Mouse (Mus musculus) stomach, embryonic 15.5 days (tissue): ENCODE measurements around the gene Msantd2. TPM values are rescaled to one million over a fixed set of nuclear protein-coding genes. Genes with fewer than 3 reads are reported as not detected.
A peak's percentile ranks its signal among the peaks of the same experiment; 100 is the strongest.

Experiments
- ATAC-seq: fragments of 200-750 bp; cut with Nextera tagmentation; 2 replicates; pipeline ENCODE4 v1.8.0; 2017; ENCODE audit warnings: low read depth, moderate number of reproducible peaks, moderate TSS enrichment; ENCODE audit not compliant: insufficient read depth, low FRiP score
- H3K27ac ChIP-seq: fragments of 300-500 bp; sonication (generic); 2 replicates; pipeline ENCODE4 v1.5.1; 2015; ENCODE audit warnings: mild to moderate bottlenecking, inconsistent platforms
- H3K27me3 ChIP-seq: fragments of 300-500 bp; sonication (generic); replicated peaks from 2 replicates; pipeline ENCODE4 v1.6.1; 2015; ENCODE audit warnings: inconsistent platforms
- H3K36me3 ChIP-seq: fragments of 300-500 bp; sonication (generic); 2 replicates; pipeline ENCODE4 v1.6.1; 2015; ENCODE audit warnings: inconsistent platforms
- H3K4me1 ChIP-seq: fragments of 300-500 bp; sonication (generic); 2 replicates; pipeline ENCODE4 v1.6.1; 2015; ENCODE audit warnings: inconsistent platforms
- H3K4me2 ChIP-seq: fragments of 300-500 bp; sonication (generic); 2 replicates; pipeline ENCODE4 v1.6.1; 2015; ENCODE audit warnings: mild to moderate bottlenecking, inconsistent platforms
- H3K4me3 ChIP-seq: fragments of 300-500 bp; sonication (generic); replicated peaks from 2 replicates; pipeline ENCODE4 v1.5.1; 2015; ENCODE audit warnings: inconsistent platforms
- H3K9ac ChIP-seq: fragments of 300-500 bp; sonication (generic); 2 replicates; pipeline ENCODE4 v1.6.1; 2015; ENCODE audit warnings: inconsistent platforms
- H3K9me3 ChIP-seq: fragments of 300-500 bp; sonication (generic); 2 replicates; pipeline ENCODE4 v1.6.1; 2016; ENCODE audit warnings: inconsistent platforms
- WGBS: fragments of 180-500 bp; shearing (Covaris S2); methylation state at CpG from one replicate; pipeline ENCODE4 v1.1.7; 2015; 5-methylcytosine and 5-hydroxymethylcytosine counted together
- polyA plus RNA-seq: library from polyadenylated mRNA; unstranded; fragments of >200 nt; fragmentation: Nextera tagmentation; extraction: Ambion mirVana; gene quantifications from 2 replicates; pipeline ENCODE4 v1.2.1, GENCODE M21; 2015

The Msantd2 gene
- polyA plus RNA-seq, 1 experiment from 2014 or later: 24.8 TPM

GRCm38 (mm10) chr9:37461571-37461970 is 27.5 kb upstream of the Msantd2 start:
- no peak for ATAC-seq
- Histone ChIP-seq H3K27ac (no peak overlapping the region), H3K4me2 (no peak overlapping the region), H3K4me3 (no peak overlapping the region), H3K9me3 (no peaks in the 10 kb centered on the region), H3K4me1 (peaks cover 15% of the 10 kb centered on the region; the same call in 1 of the 2 replicates), H3K27me3 (peaks cover 59% of the 10 kb centered on the region), H3K36me3 (no peaks in the 10 kb centered on the region), H3K9ac (no peak overlapping the region)
- 10% methylated on average over 3 of the region's 3 CpGs for WGBS

GRCm38 (mm10) chr9:37462764-37463163 is 26.4 kb upstream of the Msantd2 start:
- H3K4me2 ChIP-seq: no peak overlapping the region
- no peak overlapping the region for H3K9ac ChIP-seq
- peaks cover 47% of the 10 kb centered on the region for H3K27me3 ChIP-seq
- no peak for ATAC-seq
- no peaks in the 10 kb centered on the region for H3K36me3 ChIP-seq
- H3K4me1 ChIP-seq: peaks cover 13% of the 10 kb centered on the region; the same call in 1 of the 2 replicates
- WGBS: 11% methylated on average over 7 of the region's 7 CpGs
- H3K27ac ChIP-seq: no peak overlapping the region
- no peaks in the 10 kb centered on the region for H3K9me3 ChIP-seq
- no peak overlapping the region for H3K4me3 ChIP-seq

- Histone ChIP-seq H3K4me3 (no peak overlapping the region), H3K4me1 (no peaks in the 10 kb centered on the region), H3K27me3 (no peaks in the 10 kb centered on the region), H3K27ac (no peak overlapping the region), H3K9me3 (no peaks in the 10 kb centered on the region), H3K36me3 (no peaks in the 10 kb centered on the region), H3K4me2 (no peak overlapping the region), H3K9ac (no peak overlapping the region)
- WGBS: 65% methylated on average over 3 of the region's 3 CpGs
- ATAC-seq: no peak
These were observed 15.5 kb upstream of the Msantd2 start for GRCm38 (mm10) chr9:37473611-37474125.

- H3K36me3 ChIP-seq: no peaks in the 10 kb centered on the region
- H3K9me3 ChIP-seq: no peaks in the 10 kb centered on the region
- H3K4me3 ChIP-seq: no peak overlapping the region
- no peaks in the 10 kb centered on the region for H3K4me1 ChIP-seq
- ATAC-seq: no peak
- no peak overlapping the region for H3K4me2 ChIP-seq
- 80% methylated on average over 7 of the region's 7 CpGs for WGBS
- no peak overlapping the region for H3K27ac ChIP-seq
- H3K27me3 ChIP-seq: no peaks in the 10 kb centered on the region
- H3K9ac ChIP-seq: no peak overlapping the region
These were observed 14.2 kb upstream of the Msantd2 start for GRCm38 (mm10) chr9:37474923-37475322.

- H3K4me1 ChIP-seq: no peaks in the 10 kb centered on the region; the same call in 1 of the 2 replicates
- no peak overlapping the region for H3K27ac ChIP-seq
- 60% methylated on average over 5 of the region's 5 CpGs for WGBS
- ATAC-seq: no peak
- H3K36me3 ChIP-seq: no peaks in the 10 kb centered on the region
- H3K9me3 ChIP-seq: no peaks in the 10 kb centered on the region
- H3K27me3 ChIP-seq: no peaks in the 10 kb centered on the region
- no peak overlapping the region for H3K4me3 ChIP-seq
- H3K9ac ChIP-seq: no peak overlapping the region
- H3K4me2 ChIP-seq: no peak overlapping the region
These were observed 4.0 kb upstream of the Msantd2 start for GRCm38 (mm10) chr9:37485146-37485545.

DNA sequence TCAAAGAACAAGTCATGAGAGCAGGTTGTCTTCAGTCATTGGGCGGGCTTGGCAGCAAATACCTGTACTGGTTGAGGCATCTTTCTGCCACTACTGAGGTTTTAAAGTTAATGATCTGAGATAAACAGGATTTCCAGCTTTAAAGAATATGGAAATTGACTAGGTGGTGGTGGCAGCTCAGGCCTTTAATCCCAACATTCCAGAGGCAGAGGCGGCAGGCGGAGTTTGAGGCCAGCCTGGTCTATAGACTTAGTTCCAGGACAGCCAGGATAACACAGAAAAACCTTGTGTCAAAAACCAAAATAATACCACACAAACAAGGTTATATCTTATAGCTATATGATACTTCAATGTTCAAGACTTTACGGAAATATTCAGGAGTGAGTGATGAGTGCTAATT is 1.1 kb upstream of the Msantd2 start:
- no peak overlapping the region for H3K9ac ChIP-seq
- ATAC-seq: no peak

GRCm38 (mm10) chr9:37489446-37490120 is 464 bp downstream of the Msantd2 start:
- ATAC-seq: peak; percentile 56
- H3K9ac ChIP-seq: peak overlapping the region; percentile 96
- peak overlapping the region; percentile 100 for H3K27ac ChIP-seq
- peak overlapping the region; percentile 99 for H3K4me3 ChIP-seq
- peaks cover 5% of the 10 kb centered on the region; the same call in 1 of the 2 replicates for H3K4me1 ChIP-seq
- 0 out of 2 replicates have a peak, but pooled peaks cover 3% of the 10 kb centered on the region for H3K36me3 ChIP-seq
- no peaks in the 10 kb centered on the region for H3K9me3 ChIP-seq
- under 1% methylated on average over 71 of the region's 75 CpGs for WGBS
- no peaks in the 10 kb centered on the region for H3K27me3 ChIP-seq
- peak overlapping the region; percentile 81 for H3K4me2 ChIP-seq

More for the DNA sequence above, 1.1 kb upstream of the Msantd2 start:
- Histone ChIP-seq H3K36me3 (0 out of 2 replicates have a peak, but pooled peaks cover 1% of the 10 kb centered on the region), H3K4me3 (peak overlapping the region; percentile 99), H3K27me3 (no peaks in the 10 kb centered on the region), H3K4me2 (peak overlapping the region; percentile 81), H3K27ac (peak overlapping the region; percentile 100; the same call in 1 of the 2 replicates), H3K9me3 (no peaks in the 10 kb centered on the region), H3K4me1 (peaks cover 5% of the 10 kb centered on the region; the same call in 1 of the 2 replicates)
- WGBS: 45% methylated on average over 4 of the region's 4 CpGs

- Histone ChIP-seq H3K27ac (peak overlapping the region; percentile 23; the same call in 1 of the 2 replicates), H3K27me3 (no peaks in the 10 kb centered on the region), H3K4me1 (0 out of 2 replicates have a peak, but pooled peaks cover 9% of the 10 kb centered on the region), H3K9me3 (no peaks in the 10 kb centered on the region), H3K36me3 (0 out of 2 replicates have a peak, but pooled peaks cover 3% of the 10 kb centered on the region), H3K9ac (no peak overlapping the region), H3K4me2 (no peak overlapping the region), H3K4me3 (no peak overlapping the region)
- 40% methylated on average over 3 of the region's 3 CpGs for WGBS
- no peak for ATAC-seq
These were observed 6.6 kb downstream of the Msantd2 start for GRCm38 (mm10) chr9:37495761-37496160.

- H3K4me1 ChIP-seq: 0 out of 2 replicates have a peak, but pooled peaks cover 6% of the 10 kb centered on the region
- H3K9me3 ChIP-seq: no peaks in the 10 kb centered on the region
- no peaks in the 10 kb centered on the region for H3K27me3 ChIP-seq
- H3K9ac ChIP-seq: no peak overlapping the region
- no peak overlapping the region for H3K4me2 ChIP-seq
- H3K36me3 ChIP-seq: 0 out of 2 replicates have a peak, but pooled peaks cover 3% of the 10 kb centered on the region
- no peak for ATAC-seq
- peak overlapping the region; percentile 44; the same call in 1 of the 2 replicates for H3K27ac ChIP-seq
- H3K4me3 ChIP-seq: no peak overlapping the region
These were observed 7.2 kb downstream of the Msantd2 start for GRCm38 (mm10) chr9:37496325-37496724.

GRCm38 (mm10) chr9:37500201-37500600 is 11.1 kb downstream of the Msantd2 start:
- H3K4me2 ChIP-seq: no peak overlapping the region
- H3K27ac ChIP-seq: no peak overlapping the region
- ATAC-seq: no peak
- 0 out of 2 replicates have a peak, but pooled peaks cover 3% of the 10 kb centered on the region for H3K4me1 ChIP-seq
- H3K27me3 ChIP-seq: no peaks in the 10 kb centered on the region
- H3K36me3 ChIP-seq: no peaks in the 10 kb centered on the region
- WGBS: 79% methylated on average over 3 of the region's 3 CpGs
- H3K9me3 ChIP-seq: no peaks in the 10 kb centered on the region
- no peak overlapping the region for H3K9ac ChIP-seq
- H3K4me3 ChIP-seq: no peak overlapping the region

DNA sequence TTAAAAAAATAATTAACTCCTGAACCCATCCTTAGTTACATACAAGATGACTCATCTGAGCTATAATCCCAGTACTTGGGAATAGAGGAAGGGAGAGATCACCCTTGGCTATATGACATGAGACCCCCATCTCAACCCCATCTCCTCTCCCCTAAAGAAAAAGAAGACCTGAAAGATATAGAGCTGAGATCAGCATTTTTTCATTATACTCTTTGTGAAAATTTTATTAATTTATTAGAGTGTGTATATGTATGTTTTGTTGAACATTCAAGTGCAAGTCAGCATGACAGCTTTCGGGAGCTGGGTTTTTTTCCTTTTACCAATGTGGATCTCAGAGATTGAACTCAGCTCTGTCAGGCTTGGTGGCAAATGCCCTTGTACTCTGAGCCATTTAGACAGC is 12.1 kb downstream of the Msantd2 start:
- 0 out of 2 replicates have a peak, but pooled peaks cover 3% of the 10 kb centered on the region for H3K4me1 ChIP-seq
- no peaks in the 10 kb centered on the region for H3K9me3 ChIP-seq
- no peak overlapping the region for H3K4me3 ChIP-seq
- H3K36me3 ChIP-seq: no peaks in the 10 kb centered on the region
- H3K4me2 ChIP-seq: no peak overlapping the region
- no peaks in the 10 kb centered on the region for H3K27me3 ChIP-seq
- WGBS: 92% methylated on average over 1 of the region's 1 CpGs
- H3K9ac ChIP-seq: no peak overlapping the region
- H3K27ac ChIP-seq: no peak overlapping the region
- ATAC-seq: no peak

DNA sequence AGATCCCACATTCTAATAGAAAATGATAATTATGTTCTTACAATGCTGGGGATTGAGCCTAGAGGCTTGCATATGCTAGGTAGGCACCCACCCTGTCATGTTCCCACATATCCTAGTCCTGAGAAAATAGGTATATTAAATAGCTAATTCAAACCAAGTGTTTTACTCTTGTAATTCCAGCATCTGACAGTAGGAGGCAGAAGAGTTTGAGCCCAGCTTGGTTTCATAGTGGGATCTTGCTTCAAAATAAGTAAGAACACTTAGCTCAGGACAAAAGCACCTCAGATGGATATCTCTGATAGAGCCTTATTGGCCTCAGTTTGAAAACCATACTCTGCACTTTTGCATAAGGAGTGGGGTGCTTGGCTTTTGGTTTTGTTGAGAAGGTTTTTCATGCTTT is 15.2 kb downstream of the Msantd2 start:
- Histone ChIP-seq H3K4me3 (no peak overlapping the region), H3K36me3 (no peaks in the 10 kb centered on the region), H3K27me3 (no peaks in the 10 kb centered on the region), H3K9ac (no peak overlapping the region), H3K27ac (no peak overlapping the region), H3K4me2 (no peak overlapping the region), H3K4me1 (no peaks in the 10 kb centered on the region), H3K9me3 (no peaks in the 10 kb centered on the region)
- no peak for ATAC-seq
